Mouse (Mus musculus): ENCODE data around the gene Sumf1. TPM values are rescaled to one million over a fixed set of nuclear protein-coding genes. Genes with fewer than 3 reads are reported as not detected.

Gene Sumf1
- polyA plus RNA-seq, 1 experiment from 2014 or later = 12.4 TPM

GRCm38 (mm10) chr6:108213481-108214293 is 28.3 kb upstream of the Sumf1 start:
- peak overlapping the region; percentile 90 for H3K4me2 ChIP-seq (ENCODE audit: low read depth)
- no peak overlapping the region for H3K27ac ChIP-seq (ENCODE audit: low read depth, low read length)
- no peaks in the 10 kb centered on the region for H3K27me3 ChIP-seq (ENCODE audit: control insufficient read depth, insufficient read depth, low read length)
- WGBS = under 1% methylated on average over 28 of the region's 29 CpGs
- no peaks in the 10 kb centered on the region for H3K9me3 ChIP-seq (ENCODE audit: control insufficient read depth, low read length)
- peak overlapping the region; percentile 63 for H3K9ac ChIP-seq (ENCODE audit: low read length)
- peaks cover 7% of the 10 kb centered on the region for H3K4me1 ChIP-seq (ENCODE audit: control insufficient read depth, insufficient read depth, low read length)
- peak; percentile 30 for DNase-seq (ENCODE audit: low spot score)
- peak overlapping the region; percentile 76 for H3K4me3 ChIP-seq (ENCODE audit: low read depth, low read length)
- H3K36me3 ChIP-seq (ENCODE audit: control insufficient read depth, insufficient read depth, low read length) = no peaks in the 10 kb centered on the region
- ATAC-seq (ENCODE audit: insufficient read depth, low FRiP score, low TSS enrichment) = peak; percentile 1; the same call in 1 of the 2 replicates

GRCm38 (mm10) chr6:108212881-108213295 is 27.5 kb upstream of the Sumf1 start, which contains the start of gene Itpr1:
Gene Itpr1, plus strand, starts transcription at chr6:108213096.
- peak within 1 kb of the TSS; percentile 90 for H3K4me2 ChIP-seq (ENCODE audit: low read depth)
- peak within 1 kb of the TSS; percentile 76 for H3K4me3 ChIP-seq (ENCODE audit: low read depth, low read length)
- peaks cover 7% of the 10 kb centered on the region for H3K4me1 ChIP-seq (ENCODE audit: control insufficient read depth, insufficient read depth, low read length)
- H3K9ac ChIP-seq (ENCODE audit: low read length) = peak within 1 kb of the TSS; percentile 63
- H3K27me3 ChIP-seq (ENCODE audit: control insufficient read depth, insufficient read depth, low read length) = no peaks in the 10 kb centered on the region
- DNase-seq (ENCODE audit: low spot score) (peak; percentile 96), ATAC-seq (ENCODE audit: insufficient read depth, low FRiP score, low TSS enrichment) (peak; percentile 99)
- WGBS = under 1% methylated on average over 25 of the region's 27 CpGs
- H3K27ac ChIP-seq (ENCODE audit: low read depth, low read length) = no peak within 1 kb of the TSS
- no peaks in the 10 kb centered on the region for H3K9me3 ChIP-seq (ENCODE audit: control insufficient read depth, low read length)
- H3K36me3 ChIP-seq (ENCODE audit: control insufficient read depth, insufficient read depth, low read length) = no peaks in the 10 kb centered on the region

GRCm38 (mm10) chr6:108211896-108212880 is 26.8 kb upstream of the Sumf1 start:
- DNase-seq (ENCODE audit: low spot score) (no peak), ATAC-seq (ENCODE audit: insufficient read depth, low FRiP score, low TSS enrichment) (peak; percentile 7; the same call in 1 of the 2 replicates)
- Histone ChIP-seq H3K4me3 (ENCODE audit: low read depth, low read length) (peak overlapping the region; percentile 76), H3K36me3 (ENCODE audit: control insufficient read depth, insufficient read depth, low read length) (no peaks in the 10 kb centered on the region), H3K9me3 (ENCODE audit: control insufficient read depth, low read length) (no peaks in the 10 kb centered on the region), H3K9ac (ENCODE audit: low read length) (peak overlapping the region; percentile 40), H3K27me3 (ENCODE audit: control insufficient read depth, insufficient read depth, low read length) (no peaks in the 10 kb centered on the region), H3K4me2 (ENCODE audit: low read depth) (peak overlapping the region; percentile 52), H3K27ac (ENCODE audit: low read depth, low read length) (no peak overlapping the region), H3K4me1 (ENCODE audit: control insufficient read depth, insufficient read depth, low read length) (peaks cover 7% of the 10 kb centered on the region)
- WGBS = 10% methylated on average over 36 of the region's 36 CpGs

GRCm38 (mm10) chr6:108206914-108207566 is 21.7 kb upstream of the Sumf1 start:
- 84% methylated on average over 5 of the region's 5 CpGs for WGBS
- no peak overlapping the region for H3K4me2 ChIP-seq (ENCODE audit: low read depth)
- no peak overlapping the region for H3K9ac ChIP-seq (ENCODE audit: low read length)
- H3K27me3 ChIP-seq (ENCODE audit: control insufficient read depth, insufficient read depth, low read length) = no peaks in the 10 kb centered on the region
- no peak overlapping the region for H3K27ac ChIP-seq (ENCODE audit: low read depth, low read length)
- H3K9me3 ChIP-seq (ENCODE audit: control insufficient read depth, low read length) = no peaks in the 10 kb centered on the region
- ATAC-seq (ENCODE audit: insufficient read depth, low FRiP score, low TSS enrichment) (no peak), DNase-seq (ENCODE audit: low spot score) (no peak)
- H3K4me3 ChIP-seq (ENCODE audit: low read depth, low read length) = no peak overlapping the region
- no peaks in the 10 kb centered on the region; the same call in 1 of the 2 replicates for H3K4me1 ChIP-seq (ENCODE audit: control insufficient read depth, insufficient read depth, low read length)
- H3K36me3 ChIP-seq (ENCODE audit: control insufficient read depth, insufficient read depth, low read length) = no peaks in the 10 kb centered on the region

- Histone ChIP-seq H3K4me2 (ENCODE audit: low read depth) (no peak overlapping the region), H3K27ac (ENCODE audit: low read depth, low read length) (no peak overlapping the region), H3K4me1 (ENCODE audit: control insufficient read depth, insufficient read depth, low read length) (no peaks in the 10 kb centered on the region; the same call in 1 of the 2 replicates), H3K4me3 (ENCODE audit: low read depth, low read length) (no peak overlapping the region), H3K9me3 (ENCODE audit: control insufficient read depth, low read length) (no peaks in the 10 kb centered on the region), H3K9ac (ENCODE audit: low read length) (no peak overlapping the region), H3K36me3 (ENCODE audit: control insufficient read depth, insufficient read depth, low read length) (no peaks in the 10 kb centered on the region), H3K27me3 (ENCODE audit: control insufficient read depth, insufficient read depth, low read length) (no peaks in the 10 kb centered on the region)
- no peak for ATAC-seq (ENCODE audit: insufficient read depth, low FRiP score, low TSS enrichment)
- WGBS = 86% methylated on average over 4 of the region's 4 CpGs
- DNase-seq (ENCODE audit: low spot score) = no peak
Observed at GRCm38 (mm10) chr6:108206145-108206544, 20.8 kb upstream of the Sumf1 start.

- H3K4me1 ChIP-seq (ENCODE audit: control insufficient read depth, insufficient read depth, low read length) = no peaks in the 10 kb centered on the region
- no peaks in the 10 kb centered on the region for H3K9me3 ChIP-seq (ENCODE audit: control insufficient read depth, low read length)
- no peak overlapping the region for H3K27ac ChIP-seq (ENCODE audit: low read depth, low read length)
- DNase-seq (ENCODE audit: low spot score) (no peak), ATAC-seq (ENCODE audit: insufficient read depth, low FRiP score, low TSS enrichment) (no peak)
- no peaks in the 10 kb centered on the region for H3K27me3 ChIP-seq (ENCODE audit: control insufficient read depth, insufficient read depth, low read length)
- no peak overlapping the region for H3K4me2 ChIP-seq (ENCODE audit: low read depth)
- WGBS = 86% methylated on average over 2 of the region's 2 CpGs
- no peaks in the 10 kb centered on the region for H3K36me3 ChIP-seq (ENCODE audit: control insufficient read depth, insufficient read depth, low read length)
- no peak overlapping the region for H3K9ac ChIP-seq (ENCODE audit: low read length)
- H3K4me3 ChIP-seq (ENCODE audit: low read depth, low read length) = no peak overlapping the region
Observed at GRCm38 (mm10) chr6:108204322-108204721, 18.9 kb upstream of the Sumf1 start.

GRCm38 (mm10) chr6:108198286-108198685 is 12.9 kb upstream of the Sumf1 start:
- Histone ChIP-seq H3K4me3 (ENCODE audit: low read depth, low read length) (no peak overlapping the region), H3K9me3 (ENCODE audit: control insufficient read depth, low read length) (no peaks in the 10 kb centered on the region), H3K36me3 (ENCODE audit: control insufficient read depth, insufficient read depth, low read length) (no peaks in the 10 kb centered on the region), H3K4me1 (ENCODE audit: control insufficient read depth, insufficient read depth, low read length) (no peaks in the 10 kb centered on the region), H3K27me3 (ENCODE audit: control insufficient read depth, insufficient read depth, low read length) (no peaks in the 10 kb centered on the region), H3K4me2 (ENCODE audit: low read depth) (no peak overlapping the region), H3K9ac (ENCODE audit: low read length) (no peak overlapping the region), H3K27ac (ENCODE audit: low read depth, low read length) (no peak overlapping the region)
- WGBS = 86% methylated on average over 7 of the region's 7 CpGs
- no peak for DNase-seq (ENCODE audit: low spot score)
- no peak for ATAC-seq (ENCODE audit: insufficient read depth, low FRiP score, low TSS enrichment)

GRCm38 (mm10) chr6:108197117-108197516 is 11.7 kb upstream of the Sumf1 start:
- Histone ChIP-seq H3K4me1 (ENCODE audit: control insufficient read depth, insufficient read depth, low read length) (no peaks in the 10 kb centered on the region), H3K27me3 (ENCODE audit: control insufficient read depth, insufficient read depth, low read length) (no peaks in the 10 kb centered on the region), H3K4me3 (ENCODE audit: low read depth, low read length) (no peak overlapping the region), H3K36me3 (ENCODE audit: control insufficient read depth, insufficient read depth, low read length) (no peaks in the 10 kb centered on the region), H3K9me3 (ENCODE audit: control insufficient read depth, low read length) (no peaks in the 10 kb centered on the region), H3K9ac (ENCODE audit: low read length) (no peak overlapping the region), H3K27ac (ENCODE audit: low read depth, low read length) (no peak overlapping the region), H3K4me2 (ENCODE audit: low read depth) (no peak overlapping the region)
- ATAC-seq (ENCODE audit: insufficient read depth, low FRiP score, low TSS enrichment) (no peak), DNase-seq (ENCODE audit: low spot score) (no peak)
- 70% methylated on average over 4 of the region's 4 CpGs for WGBS

All from neural tube, embryonic 11.5 days (tissue).